In genomic region chr11:87757001-87757954, GRCm38 (mm10) we compare ENCODE assay signal across 9 mouse cellular contexts. TPM values are rescaled to one million over a fixed set of nuclear protein-coding genes. Genes with fewer than 3 reads are reported as not detected.
DNase-seq lines count a peak whose midpoint lies in the region; ATAC-seq and TF ChIP-seq lines count a peak whose summit lies in the region.
"Had no signal": no experiment of that assay in that cellular context is flagged by ENCODE, and none has a peak within 500 bp of the region (broad histone marks: within the 10 kb centered on the region; RNA-seq: fewer than 3 reads in every experiment).

No protein-coding gene starts in this region.

- no peaks in the 10 kb centered on the region for H3K9me3 ChIP-seq in embryonic facial prominence, embryonic 10.5 days
- no peaks in the 10 kb centered on the region for H3K9me3 ChIP-seq in hindbrain, embryonic 13.5 days

- no peak for TF ChIP-seq EP300 in heart, adult 2 months (IDR thresholded peaks at IDR 0.05; ENCODE audit: insufficient read depth, low read depth, low read length)

- DNase-seq in heart, adult 2 months = peak in 1 of 2 experiments; percentile 36
- no peak for DNase-seq in heart, postnatal 36 days
- peak; percentile 74 for DNase-seq in A20 (ENCODE audit: low read depth, low spot score)
- no peak for DNase-seq in embryonic facial prominence, embryonic 10.5 days (ENCODE audit: low spot score)
- DNase-seq in naive thymus-derived CD4-positive, alpha-beta T cell, adult 2 months (ENCODE audit: low read depth) = peak; percentile 80
- DNase-seq in ovary, adult 18-20 months (ENCODE audit: low spot score) = no peak
- DNase-seq in right cerebral cortex, adult 2 months (ENCODE audit: low spot score in 2 of 2) = no peak
- DNase-seq: right cerebral cortex, postnatal 4 days had no signal

- 81% methylated on average over 25 of the region's 25 CpGs for WGBS in heart, adult 2 months
- WGBS in embryonic facial prominence, embryonic 10.5 days = 91% methylated on average over 25 of the region's 25 CpGs
- 86% methylated on average over 25 of the region's 25 CpGs for WGBS in hindbrain, embryonic 13.5 days

- no peak overlapping the region for H3K27ac ChIP-seq in heart, adult 2 months
- no peak overlapping the region for H3K27ac ChIP-seq in embryonic facial prominence, embryonic 10.5 days (replicated peaks)
- H3K27ac ChIP-seq in hindbrain, embryonic 13.5 days = no peak overlapping the region

- no peak for TF ChIP-seq POLR2A in heart, adult 2 months (IDR thresholded peaks at IDR 0.05; ENCODE audit: insufficient read depth, low read depth, low read length)

- intact Hi-C loops in heart, adult 2 months (cut with DNase I) = no loop called here
- intact Hi-C loops in heart, postnatal 36 days (cut with DNase I) = no loop called here

- H3K27me3 ChIP-seq in heart, adult 2 months (ENCODE audit: control insufficient read depth, insufficient read depth, low read length) = peaks cover 11% of the 10 kb centered on the region; the same call in 1 of the 2 replicates
- H3K27me3 ChIP-seq in embryonic facial prominence, embryonic 10.5 days (replicated peaks; ENCODE audit: low read depth, poor library complexity, severe bottlenecking) = peaks cover 38% of the 10 kb centered on the region
- H3K27me3 ChIP-seq in hindbrain, embryonic 13.5 days = peaks cover 19% of the 10 kb centered on the region

- no peaks in the 10 kb centered on the region for H3K79me2 ChIP-seq in heart, adult 2 months (replicated peaks; ENCODE audit: control insufficient read depth, insufficient read depth, low read length)

- no peak overlapping the region for H3K4me2 ChIP-seq in hindbrain, embryonic 13.5 days

- H3K4me3 ChIP-seq in heart, adult 2 months = no peak overlapping the region
- peak overlapping the region; percentile 31; the same call in 1 of the 2 replicates for H3K4me3 ChIP-seq in embryonic facial prominence, embryonic 10.5 days
- H3K4me3 ChIP-seq in hindbrain, embryonic 13.5 days = no peak overlapping the region

- no peaks in the 10 kb centered on the region for H3K36me3 ChIP-seq in heart, adult 2 months (ENCODE audit: control insufficient read depth, insufficient read depth, low read length)
- no peaks in the 10 kb centered on the region for H3K36me3 ChIP-seq in embryonic facial prominence, embryonic 10.5 days (replicated peaks)
- H3K36me3 ChIP-seq in hindbrain, embryonic 13.5 days = no peaks in the 10 kb centered on the region

- ATAC-seq in hindbrain, embryonic 13.5 days (ENCODE audit: low FRiP score) = no peak

- TF ChIP-seq CTCF in heart, adult 2 months (IDR thresholded peaks at IDR 0.05) = no peak

- H3K4me1 ChIP-seq in heart, adult 2 months (ENCODE audit: control insufficient read depth, insufficient read depth, low read length) = no peaks in the 10 kb centered on the region
- H3K4me1 ChIP-seq in embryonic facial prominence, embryonic 10.5 days = peaks cover 21% of the 10 kb centered on the region
- peaks cover 27% of the 10 kb centered on the region for H3K4me1 ChIP-seq in hindbrain, embryonic 13.5 days (replicated peaks)

- peak overlapping the region; percentile 24; the same call in 1 of the 2 replicates for H3K9ac ChIP-seq in heart, adult 2 months (ENCODE audit: low read depth, low read length)
- H3K9ac ChIP-seq in hindbrain, embryonic 13.5 days = no peak overlapping the region

RNA-seq across cellular contexts. Expression of gene Tspoap1, which starts 3.1 kb away (rescaled TPM):
- total RNA-seq in heart, adult 2 months (2021) = not detected
- 0.09 and 0.66 TPM in 2 replicates for polyA plus RNA-seq in heart, adult 2 months (2012; rRNA removed)
- total RNA-seq in heart, postnatal 36 days (2021) = under 1 TPM in 1 of 2 experiments, not detected in 1; 0.08 TPM
- polyA plus RNA-seq in embryonic facial prominence, embryonic 10.5 days (2016; fragmentation: Nextera tagmentation; extraction: Ambion mirVana) = 4.0 and 7.0 TPM in 2 replicates
- 40.7 and 40.8 TPM in 2 replicates for polyA plus RNA-seq in hindbrain, embryonic 13.5 days (2015; fragmentation: Nextera tagmentation; extraction: Ambion mirVana)

RNA-seq across cellular contexts. Expression of gene Supt4a, which starts 19.9 kb away (rescaled TPM):
- total RNA-seq in heart, adult 2 months (2021) = 10 to 100 TPM; 41.4 to 44.6 TPM
- 47.5 and 80.4 TPM in 2 replicates for polyA plus RNA-seq in heart, adult 2 months (2012; rRNA removed)
- 10 to 100 TPM; 46.5 to 55.3 TPM for total RNA-seq in heart, postnatal 36 days (2021)
- 184 and 185 TPM in 2 replicates for polyA plus RNA-seq in embryonic facial prominence, embryonic 10.5 days (2016; fragmentation: Nextera tagmentation; extraction: Ambion mirVana)
- 143 and 150 TPM in 2 replicates for polyA plus RNA-seq in hindbrain, embryonic 13.5 days (2015; fragmentation: Nextera tagmentation; extraction: Ambion mirVana)

RNA-seq across cellular contexts. Expression of gene Mpo, which starts 36.1 kb away (rescaled TPM):
- not detected for total RNA-seq in heart, adult 2 months (2021)
- polyA plus RNA-seq in heart, adult 2 months (2012; rRNA removed) = 0.10 TPM in 1 of 2 replicates, not detected in the other
- not detected for total RNA-seq in heart, postnatal 36 days (2021)
- polyA plus RNA-seq in embryonic facial prominence, embryonic 10.5 days (2016; fragmentation: Nextera tagmentation; extraction: Ambion mirVana) = 5.2 and 6.3 TPM in 2 replicates
- polyA plus RNA-seq in hindbrain, embryonic 13.5 days (2015; fragmentation: Nextera tagmentation; extraction: Ambion mirVana) = 0.65 and 1.00 TPM in 2 replicates

Comparison
In these comparisons a context has a peak if more than half of its experiments do, and no peak if none do; other contexts are left out.
1. DNase-seq: peak in A20 (single experiment) and naive thymus-derived CD4-positive, alpha-beta T cell, adult 2 months (single experiment); none in heart, postnatal 36 days (0 of 2), embryonic facial prominence, embryonic 10.5 days (single experiment), ovary, adult 18-20 months (single experiment) and right cerebral cortex, adult 2 months (0 of 2).